Mouse (Mus musculus) spleen, embryonic (tissue): ENCODE results near the gene Naa11.

Experiments used
- CTCF ChIA-PET: fragments of 350-600 bp; sonication (Branson Sonifier 250); formaldehyde crosslinking; loops from one replicate; lab custom pipeline; 2022; lab: Charles Lee

Naa11 gene

GRCm38 (mm10) chr5:97392160-97392559 is at the start of gene Naa11:
Gene Naa11 (minus strand): TSS chr5:97392379.
- CTCF ChIA-PET = no interaction called here

- CTCF ChIA-PET = interaction anchor here (0.6 kb wide), 1 partner anchor 17 kb away, joined by 3 read pairs; no protein-coding TSS in a partner anchor
Observed at GRCm38 (mm10) chr5:97432512-97432911, 40.3 kb upstream of the Naa11 start.

- CTCF ChIA-PET = no interaction called here
Observed at GRCm38 (mm10) chr5:97429976-97430375, 37.8 kb upstream of the Naa11 start.

- CTCF ChIA-PET = no interaction called here
Observed at GRCm38 (mm10) chr5:97421669-97422068, 29.5 kb upstream of the Naa11 start.

DNA sequence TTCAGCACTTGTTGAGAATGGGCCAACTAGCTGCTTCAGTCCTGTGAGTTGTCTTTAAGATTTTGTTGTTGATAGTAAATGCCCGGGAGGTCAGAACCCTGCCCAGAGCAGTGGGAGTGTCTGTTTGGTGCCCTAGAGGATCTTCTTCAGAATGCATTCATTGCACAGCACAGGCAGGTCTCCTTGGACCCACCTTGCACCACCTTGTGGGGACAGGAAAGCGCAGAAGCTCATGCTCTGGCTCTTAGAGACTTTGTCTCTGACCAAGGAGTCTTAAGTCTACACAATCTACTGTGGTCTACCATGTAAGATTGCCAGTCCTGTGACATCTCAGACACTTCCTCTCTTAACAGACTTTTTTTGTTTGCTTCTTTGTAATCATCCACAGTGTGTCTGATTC is 25.0 kb upstream of the Naa11 start:
- CTCF ChIA-PET = no interaction called here

DNA sequence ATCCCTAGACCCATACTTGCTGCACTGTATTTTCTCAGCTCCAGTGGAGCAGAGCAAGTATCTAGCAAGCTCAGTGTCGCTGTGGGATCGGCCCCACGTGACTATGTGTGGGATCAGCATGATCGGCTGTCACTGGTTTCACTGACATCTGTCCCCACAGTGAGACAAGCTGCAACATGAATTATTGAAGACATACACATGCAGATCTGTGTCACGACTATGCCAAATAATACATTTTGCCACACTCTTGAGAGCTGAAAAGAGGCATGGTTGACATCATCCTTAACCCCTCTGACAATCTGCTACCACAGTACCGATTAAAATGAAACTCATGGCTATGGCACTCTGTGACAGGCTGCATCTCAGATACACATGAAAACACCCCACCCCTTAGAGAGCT is 23.7 kb upstream of the Naa11 start:
- CTCF ChIA-PET = interaction anchor here (0.7 kb wide), 1 partner anchor 17 kb away, joined by 3 read pairs; no protein-coding TSS in a partner anchor

- CTCF ChIA-PET = no interaction called here
Observed at GRCm38 (mm10) chr5:97413716-97414115, 21.5 kb upstream of the Naa11 start.

DNA sequence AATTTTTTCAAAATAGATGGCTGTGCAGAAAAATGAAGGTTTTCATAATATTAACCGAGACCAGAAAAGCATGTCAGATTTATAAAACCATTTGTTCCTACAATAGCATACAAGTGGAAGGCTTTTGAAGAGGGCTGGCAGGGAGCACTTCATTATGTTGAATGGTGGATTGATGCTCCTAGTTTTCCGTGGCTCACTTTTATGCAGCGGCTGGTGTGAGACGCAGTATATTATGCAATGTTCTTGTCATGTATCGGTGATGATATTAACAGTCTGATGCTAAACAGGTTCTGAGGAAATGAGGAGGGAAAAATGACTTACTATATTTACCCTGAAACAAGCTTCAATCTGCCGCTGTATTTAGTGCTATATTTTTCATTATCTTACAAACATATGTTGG is 18.0 kb upstream of the Naa11 start:
- CTCF ChIA-PET = no interaction called here

GRCm38 (mm10) chr5:97409234-97409704 is 17.1 kb upstream of the Naa11 start:
- CTCF ChIA-PET = no interaction called here

GRCm38 (mm10) chr5:97401042-97401441 is 8.9 kb upstream of the Naa11 start:
- CTCF ChIA-PET = no interaction called here

- CTCF ChIA-PET = no interaction called here
Observed at GRCm38 (mm10) chr5:97397585-97397984, 5.4 kb upstream of the Naa11 start.

DNA sequence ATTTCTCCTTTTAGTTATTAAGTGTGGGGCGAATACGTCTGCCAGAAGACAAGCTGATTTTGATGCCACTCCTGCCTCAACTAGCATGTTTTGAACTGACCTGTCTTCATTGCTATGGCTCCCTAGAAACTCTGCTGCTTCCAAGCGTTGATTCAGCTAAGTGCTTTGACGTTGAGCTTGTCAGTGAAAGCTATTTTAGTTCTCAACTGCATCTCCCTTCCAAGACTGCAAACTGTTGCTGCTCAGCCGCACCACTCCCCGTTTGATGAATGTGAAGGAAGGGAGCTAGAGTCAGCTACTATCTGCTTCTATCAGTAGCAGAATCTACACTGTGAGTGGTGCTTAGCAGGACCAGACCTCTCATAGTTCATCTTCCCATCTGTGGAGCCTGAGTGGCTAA is 4.6 kb downstream of the Naa11 start:
- CTCF ChIA-PET = no interaction called here

DNA sequence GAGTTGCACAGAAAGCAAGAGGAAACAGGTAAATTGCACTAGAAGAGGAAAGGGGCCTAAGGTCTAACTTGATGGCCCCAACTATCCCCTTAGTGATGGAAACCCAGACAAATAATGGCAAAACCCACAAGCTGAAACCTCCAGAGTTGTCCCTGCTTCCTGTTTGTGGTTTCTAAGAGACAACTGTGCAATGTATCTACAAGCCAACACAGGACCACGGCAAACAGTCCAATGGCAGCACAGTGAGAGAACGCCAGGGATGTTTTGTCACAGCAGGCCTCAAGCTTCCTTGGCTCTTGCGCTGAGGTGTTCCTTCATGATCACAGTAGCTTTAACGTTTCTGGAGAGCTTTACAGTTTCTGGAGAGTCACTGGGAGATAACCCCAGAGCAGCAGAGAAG is 7.8 kb downstream of the Naa11 start:
- CTCF ChIA-PET = no interaction called here

DNA sequence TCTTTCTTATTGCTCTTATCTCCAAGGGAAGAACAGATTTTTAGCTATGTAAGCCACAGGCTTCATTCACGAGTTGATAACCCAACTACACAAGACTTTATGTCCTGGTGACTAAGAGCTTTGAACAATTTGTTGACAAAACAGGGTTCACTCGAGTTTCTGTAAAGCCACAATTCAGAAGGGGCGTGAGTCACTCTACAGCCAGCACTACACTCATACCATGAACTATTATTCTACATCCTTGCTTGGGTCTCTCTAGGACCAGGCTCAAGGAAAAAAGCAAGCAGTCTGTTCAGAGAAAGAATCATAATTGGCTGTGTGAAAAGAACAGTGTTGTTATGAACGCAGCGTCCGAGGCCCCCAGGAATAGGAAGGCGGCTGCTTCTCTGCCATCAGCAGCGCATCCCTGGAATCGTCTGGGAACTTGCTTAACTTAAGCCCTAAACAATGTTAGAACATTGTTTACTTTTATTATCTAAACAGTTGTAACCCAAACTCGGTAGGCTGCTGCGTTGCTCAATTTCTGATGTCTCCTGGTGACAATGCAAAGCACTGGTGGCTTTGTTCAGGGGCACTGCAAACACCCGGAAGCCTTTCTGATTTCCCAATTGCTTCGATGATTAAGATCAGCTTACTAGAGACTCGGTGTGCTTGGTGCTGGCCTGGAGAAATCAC is 9.5 kb downstream of the Naa11 start:
- CTCF ChIA-PET = no interaction called here

GRCm38 (mm10) chr5:97379976-97380375 is 12.2 kb downstream of the Naa11 start:
- CTCF ChIA-PET = no interaction called here

DNA sequence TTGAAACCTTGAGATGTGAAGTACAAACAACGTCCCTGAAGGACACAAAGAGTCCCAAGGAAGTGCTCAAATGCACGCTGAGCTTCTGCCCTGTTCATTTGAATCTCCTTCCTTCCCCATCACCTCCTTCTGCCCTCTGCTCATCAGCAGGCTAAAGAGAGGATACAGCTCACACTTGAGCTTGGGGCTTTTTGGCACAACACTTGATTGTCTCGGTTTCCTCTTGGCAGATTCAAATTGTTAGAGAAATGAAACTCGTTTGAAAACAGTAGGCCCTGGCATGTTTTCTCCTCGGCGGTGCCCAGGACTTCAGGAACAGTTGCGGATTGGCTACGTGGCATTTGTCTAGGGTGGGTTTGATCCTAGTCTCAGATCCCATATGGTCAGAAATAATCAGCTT is 27.4 kb downstream of the Naa11 start:
- CTCF ChIA-PET = interaction anchor here (0.5 kb wide), 1 partner anchor 883 kb away, joined by 4 read pairs; no protein-coding TSS in a partner anchor

- CTCF ChIA-PET = interaction anchor here (0.5 kb wide), 1 partner anchor 884 kb away, joined by 4 read pairs; no protein-coding TSS in a partner anchor
Observed at GRCm38 (mm10) chr5:97364252-97364651, 27.9 kb downstream of the Naa11 start.

DNA sequence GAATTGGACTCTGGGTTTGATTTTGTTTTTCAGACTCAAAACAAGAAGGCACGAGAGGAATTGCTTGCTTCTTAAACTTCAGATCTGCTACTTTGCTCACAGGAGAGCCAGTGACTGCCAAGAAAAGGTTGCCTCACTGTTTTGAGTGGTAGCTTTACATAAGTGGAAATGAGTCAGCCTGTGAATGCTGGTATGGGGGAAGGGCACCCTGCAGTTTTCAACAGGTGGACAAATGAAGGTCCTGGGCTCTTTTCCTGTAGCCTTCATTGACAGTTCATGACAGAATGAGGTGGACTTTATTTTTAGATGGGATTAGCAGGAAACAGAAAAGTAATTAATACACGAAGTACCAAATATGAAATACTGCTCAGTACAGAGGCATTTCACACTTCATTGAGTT is 29.6 kb downstream of the Naa11 start:
- CTCF ChIA-PET = no interaction called here

DNA sequence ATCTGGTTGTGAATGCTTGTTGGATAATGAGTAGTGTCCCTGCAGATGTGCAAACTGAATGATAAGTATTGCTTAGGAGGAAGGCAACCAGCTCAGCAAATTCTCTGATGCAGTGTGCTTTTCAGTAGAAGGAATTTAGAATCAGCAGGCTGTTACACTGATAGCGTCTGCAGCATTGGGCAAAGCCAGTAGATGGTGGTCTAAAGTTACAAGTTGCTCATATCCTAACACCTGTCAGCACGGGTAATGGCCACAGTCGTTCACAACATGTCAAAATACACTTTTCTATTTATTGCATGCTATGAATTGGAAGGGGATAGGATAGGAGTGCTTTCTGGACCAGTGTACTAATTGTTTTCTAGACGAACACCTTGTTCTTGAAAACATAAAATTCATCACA is 33.1 kb downstream of the Naa11 start:
- CTCF ChIA-PET = no interaction called here

DNA sequence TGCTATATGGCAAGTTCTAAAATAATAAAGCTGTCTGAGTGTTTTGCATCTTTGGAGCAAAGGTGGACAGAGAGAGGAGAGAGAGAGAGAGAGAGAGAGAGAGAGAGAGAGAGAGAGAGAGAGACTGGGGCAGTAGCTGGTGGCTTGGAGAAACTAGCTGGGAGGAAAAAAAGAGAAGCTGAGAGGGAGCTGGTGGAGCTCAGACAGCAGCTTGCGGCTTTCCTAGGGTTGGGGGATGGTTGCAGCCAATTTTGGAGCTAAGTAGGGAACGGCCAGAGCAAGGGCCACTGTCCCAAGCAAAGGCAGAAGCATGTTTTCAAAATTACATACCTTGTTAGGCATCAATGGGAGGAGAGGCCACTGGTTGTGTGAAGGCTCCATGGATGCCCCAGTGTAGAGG is 36.0 kb downstream of the Naa11 start:
- CTCF ChIA-PET = no interaction called here

GRCm38 (mm10) chr5:97355152-97355551 is 37.0 kb downstream of the Naa11 start:
- CTCF ChIA-PET = no interaction called here

GRCm38 (mm10) chr5:97348760-97349159 is 43.4 kb downstream of the Naa11 start:
- CTCF ChIA-PET = no interaction called here

GRCm38 (mm10) chr5:97348310-97348709 is 43.9 kb downstream of the Naa11 start:
- CTCF ChIA-PET = no interaction called here
